Mouse (Mus musculus): Measurements from ENCODE around the gene Agtpbp1. TPM values are rescaled to one million over a fixed set of nuclear protein-coding genes. Genes with fewer than 3 reads are reported as not detected.

The Agtpbp1 gene
- polyA plus RNA-seq (2016; fragmentation: Nextera tagmentation; extraction: Ambion mirVana), result 13.2 and 14.9 TPM in 2 replicates

DNA sequence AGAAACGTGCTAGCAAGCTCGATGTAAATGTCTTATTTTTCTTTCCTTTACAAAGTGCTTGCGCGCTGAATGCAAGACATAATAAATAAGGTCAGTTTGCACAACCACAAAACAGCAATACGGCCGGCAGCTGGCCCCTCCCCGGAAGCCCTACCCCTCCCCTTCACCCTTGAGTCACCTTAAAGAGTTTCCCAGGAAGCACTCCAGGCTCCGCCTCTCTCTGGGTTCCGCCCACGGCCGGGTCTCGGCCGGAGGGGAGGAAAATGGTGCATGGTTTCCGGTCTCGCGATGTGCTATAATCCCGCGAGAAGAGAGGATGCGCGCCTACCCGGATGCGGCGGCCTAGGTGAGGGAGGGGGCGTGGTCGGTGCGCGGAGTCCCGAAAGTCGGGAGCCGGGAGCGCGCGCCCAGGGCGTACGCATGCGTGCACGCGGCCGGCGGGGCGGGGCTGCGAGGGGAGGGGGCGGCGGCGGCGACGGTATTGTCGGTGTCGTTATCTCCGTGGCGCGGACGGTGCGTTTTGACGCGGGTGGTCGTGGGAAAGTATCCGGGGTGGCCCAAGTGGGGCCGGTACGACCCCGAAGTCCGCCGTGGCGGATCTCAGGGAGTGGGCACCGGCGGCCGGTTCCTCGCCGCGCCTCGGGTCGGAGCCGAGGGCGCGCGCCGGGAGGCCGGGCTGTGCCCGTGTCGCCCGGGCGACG, at the start of gene Agtpbp1, which contains the start of gene Naa35:
Gene Agtpbp1, minus strand, starts transcription at position 281 of the 701 bp plus-strand sequence.
Gene Naa35, plus strand, starts transcription at position 313 of the 701 bp plus-strand sequence.
- Histone ChIP-seq H3K27me3 (replicated peaks) (no peaks in the 10 kb centered on the region), H3K36me3 (peaks cover 25% of the 10 kb centered on the region), H3K4me3 (peak within 1 kb of the TSS; percentile 78), H3K4me1 (replicated peaks) (peaks cover 20% of the 10 kb centered on the region), H3K27ac (ENCODE audit: poor library complexity, severe bottlenecking) (peak within 1 kb of the TSS; percentile 74), H3K9me3 (replicated peaks) (0 out of 2 replicates have a peak, but pooled peaks cover 3% of the 10 kb centered on the region), H3K4me2 (peak within 1 kb of the TSS; percentile 84), H3K9ac (peak within 1 kb of the TSS; percentile 87)
- WGBS, result under 1% methylated on average over 83 of the region's 83 CpGs
- peak; percentile 98 for ATAC-seq (ENCODE audit: insufficient number of reproducible peaks, low FRiP score)

DNA sequence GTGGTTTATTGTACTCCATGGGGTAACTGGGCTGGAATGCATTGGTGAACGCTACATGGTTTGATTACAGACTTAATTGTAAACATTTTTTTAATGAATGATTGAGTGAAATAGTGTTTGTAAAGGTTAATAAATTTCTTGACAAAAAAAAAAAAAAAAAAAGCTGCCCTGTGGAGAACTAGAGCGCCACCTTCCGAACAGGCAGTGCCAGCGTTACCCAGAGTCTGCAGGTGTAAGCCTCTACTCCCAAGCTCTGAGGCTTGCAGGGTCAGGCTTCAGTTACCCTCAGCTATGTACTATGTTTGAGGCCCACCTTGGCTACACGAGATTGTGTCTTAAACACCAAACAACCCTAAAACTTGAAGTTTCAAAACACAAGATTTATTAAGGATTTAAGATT, 49.6 kb upstream of the Agtpbp1 start:
- no peak overlapping the region for H3K9ac ChIP-seq
- no peak for ATAC-seq (ENCODE audit: insufficient number of reproducible peaks, low FRiP score)
- WGBS, result 69% methylated on average over 5 of the region's 5 CpGs
- no peak overlapping the region for H3K4me3 ChIP-seq
- peaks cover 9% of the 10 kb centered on the region for H3K4me1 ChIP-seq (replicated peaks)
- no peak overlapping the region for H3K4me2 ChIP-seq
- peaks cover 86% of the 10 kb centered on the region for H3K36me3 ChIP-seq
- H3K27me3 ChIP-seq (replicated peaks), result no peaks in the 10 kb centered on the region
- H3K27ac ChIP-seq (ENCODE audit: poor library complexity, severe bottlenecking), result no peak overlapping the region
- no peaks in the 10 kb centered on the region for H3K9me3 ChIP-seq (replicated peaks)

GRCm38 (mm10) chr13:59626739-59627138, 41.7 kb upstream of the Agtpbp1 start:
- ATAC-seq (ENCODE audit: insufficient number of reproducible peaks, low FRiP score), result no peak
- Histone ChIP-seq H3K36me3 (peaks cover 65% of the 10 kb centered on the region), H3K4me2 (no peak overlapping the region), H3K4me3 (no peak overlapping the region), H3K27me3 (replicated peaks) (no peaks in the 10 kb centered on the region), H3K9me3 (replicated peaks) (no peaks in the 10 kb centered on the region), H3K9ac (no peak overlapping the region), H3K27ac (ENCODE audit: poor library complexity, severe bottlenecking) (peak overlapping the region; percentile 60; the same call in 1 of the 2 replicates), H3K4me1 (replicated peaks) (peaks cover 18% of the 10 kb centered on the region)
- 72% methylated on average over 7 of the region's 7 CpGs for WGBS

DNA sequence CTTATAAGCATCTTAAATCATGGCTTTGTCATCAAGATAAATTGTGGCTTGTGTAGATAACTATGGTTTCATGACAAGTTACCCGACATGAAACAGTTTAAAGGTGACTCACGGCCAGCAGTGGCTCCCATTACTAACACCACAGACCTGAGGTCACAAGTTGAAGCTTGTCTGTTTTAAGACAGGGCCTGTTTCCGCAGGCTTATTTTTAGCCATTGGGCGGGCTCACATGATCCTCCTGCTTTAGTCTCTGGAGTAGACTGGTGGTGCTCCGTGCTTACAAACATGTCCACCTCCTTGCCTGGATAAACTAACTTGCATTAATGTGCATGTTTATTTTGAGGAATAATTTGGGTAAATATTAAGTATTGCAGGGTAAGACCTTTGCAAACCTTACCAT, 39.9 kb upstream of the Agtpbp1 start:
- Histone ChIP-seq H3K9ac (no peak overlapping the region), H3K9me3 (replicated peaks) (no peaks in the 10 kb centered on the region), H3K4me1 (replicated peaks) (peaks cover 18% of the 10 kb centered on the region), H3K36me3 (peaks cover 63% of the 10 kb centered on the region), H3K4me3 (no peak overlapping the region), H3K27ac (ENCODE audit: poor library complexity, severe bottlenecking) (peak overlapping the region; percentile 81), H3K4me2 (no peak overlapping the region), H3K27me3 (replicated peaks) (no peaks in the 10 kb centered on the region)
- 33% methylated on average over 5 of the region's 5 CpGs for WGBS
- ATAC-seq (ENCODE audit: insufficient number of reproducible peaks, low FRiP score), result peak; percentile 73

GRCm38 (mm10) chr13:59624389-59624788, 39.4 kb upstream of the Agtpbp1 start:
- H3K36me3 ChIP-seq, result peaks cover 60% of the 10 kb centered on the region
- H3K27ac ChIP-seq (ENCODE audit: poor library complexity, severe bottlenecking), result peak overlapping the region; percentile 75
- no peak overlapping the region for H3K9ac ChIP-seq
- no peak overlapping the region for H3K4me2 ChIP-seq
- no peaks in the 10 kb centered on the region for H3K27me3 ChIP-seq (replicated peaks)
- no peaks in the 10 kb centered on the region for H3K9me3 ChIP-seq (replicated peaks)
- ATAC-seq (ENCODE audit: insufficient number of reproducible peaks, low FRiP score), result no peak
- WGBS, result 43% methylated on average over 3 of the region's 3 CpGs
- H3K4me3 ChIP-seq, result no peak overlapping the region
- peaks cover 18% of the 10 kb centered on the region for H3K4me1 ChIP-seq (replicated peaks)

- 83% methylated on average over 7 of the region's 7 CpGs for WGBS
- Histone ChIP-seq H3K9ac (no peak overlapping the region), H3K4me2 (no peak overlapping the region), H3K9me3 (replicated peaks) (no peaks in the 10 kb centered on the region), H3K27ac (ENCODE audit: poor library complexity, severe bottlenecking) (no peak overlapping the region), H3K36me3 (peaks cover 60% of the 10 kb centered on the region), H3K4me1 (replicated peaks) (peaks cover 18% of the 10 kb centered on the region), H3K27me3 (replicated peaks) (no peaks in the 10 kb centered on the region), H3K4me3 (no peak overlapping the region)
- ATAC-seq (ENCODE audit: insufficient number of reproducible peaks, low FRiP score), result no peak
These were observed 36.8 kb upstream of the Agtpbp1 start for GRCm38 (mm10) chr13:59621643-59622489.

DNA sequence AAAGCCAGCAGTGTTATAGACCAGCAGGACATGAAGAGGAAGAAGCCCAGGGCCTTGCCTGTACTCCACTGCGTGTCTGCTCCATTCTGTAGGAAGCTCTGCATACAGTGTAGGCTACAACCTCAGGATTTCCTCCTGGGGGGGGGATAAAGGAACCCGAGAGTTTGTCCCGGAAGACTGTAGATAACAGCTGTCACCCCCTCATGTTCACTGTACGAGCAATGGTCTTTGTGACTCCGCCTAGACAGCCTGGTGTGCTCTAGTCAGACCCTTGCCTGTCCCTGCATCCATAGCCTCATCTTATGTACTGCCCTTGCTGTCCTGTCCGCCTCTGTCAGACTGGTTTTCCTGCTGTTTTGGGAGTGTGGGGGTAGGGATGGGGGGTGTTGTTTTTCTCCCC, 33.4 kb upstream of the Agtpbp1 start:
- 59% methylated on average over 6 of the region's 6 CpGs for WGBS
- Histone ChIP-seq H3K4me3 (no peak overlapping the region), H3K4me1 (replicated peaks) (no peaks in the 10 kb centered on the region), H3K4me2 (no peak overlapping the region), H3K9me3 (replicated peaks) (no peaks in the 10 kb centered on the region), H3K27ac (ENCODE audit: poor library complexity, severe bottlenecking) (no peak overlapping the region), H3K27me3 (replicated peaks) (no peaks in the 10 kb centered on the region), H3K36me3 (peaks cover 66% of the 10 kb centered on the region), H3K9ac (no peak overlapping the region)
- ATAC-seq (ENCODE audit: insufficient number of reproducible peaks, low FRiP score), result 0 out of 2 replicates have a peak, but pooled peaks have one; percentile 39

DNA sequence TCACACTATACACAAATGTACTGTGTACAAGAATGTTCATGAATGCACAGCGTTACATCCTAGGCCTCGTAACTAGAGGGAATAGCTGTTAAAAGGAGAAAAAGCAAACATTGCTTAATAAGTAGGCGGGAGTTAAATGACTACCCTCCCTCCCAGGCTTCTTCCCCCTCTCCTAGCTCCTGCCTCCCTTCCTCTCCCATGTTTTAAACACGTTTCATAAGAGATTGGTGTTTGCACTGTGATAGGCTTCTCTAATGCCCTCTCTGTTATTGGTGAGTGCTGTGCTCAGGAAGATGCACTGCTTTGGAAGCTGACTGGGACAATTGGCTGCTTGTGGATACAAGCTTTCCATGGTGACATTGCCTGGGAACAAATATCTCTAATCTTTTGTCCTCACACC, 30.5 kb upstream of the Agtpbp1 start:
- Histone ChIP-seq H3K9ac (no peak overlapping the region), H3K4me3 (no peak overlapping the region), H3K4me1 (replicated peaks) (peaks cover 3% of the 10 kb centered on the region; the same call in 1 of the 2 replicates), H3K9me3 (replicated peaks) (no peaks in the 10 kb centered on the region), H3K4me2 (no peak overlapping the region), H3K27me3 (replicated peaks) (no peaks in the 10 kb centered on the region), H3K36me3 (peaks cover 64% of the 10 kb centered on the region), H3K27ac (ENCODE audit: poor library complexity, severe bottlenecking) (no peak overlapping the region)
- no peak for ATAC-seq (ENCODE audit: insufficient number of reproducible peaks, low FRiP score)
- 84% methylated on average over 4 of the region's 4 CpGs for WGBS

DNA sequence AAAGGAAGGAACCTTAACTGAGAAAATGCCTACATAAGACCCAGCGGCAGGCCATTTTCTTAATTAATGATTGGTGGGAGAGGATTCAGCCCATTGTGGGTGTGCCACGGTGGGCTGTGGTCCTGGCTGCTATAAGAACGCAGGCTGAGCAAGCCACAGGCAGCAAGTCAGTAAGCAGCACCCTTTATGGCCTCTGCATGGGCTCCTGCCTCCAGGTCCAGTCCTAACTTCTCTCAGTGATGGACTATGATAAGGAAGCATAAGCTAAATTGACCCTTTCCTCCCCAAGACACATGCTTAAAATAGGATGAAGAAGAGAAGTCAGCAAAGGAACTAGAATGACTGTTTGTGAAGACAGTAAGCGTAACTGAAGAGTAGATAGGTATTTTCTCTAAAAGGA, 30.1 kb upstream of the Agtpbp1 start:
- peaks cover 6% of the 10 kb centered on the region; the same call in 1 of the 2 replicates for H3K4me1 ChIP-seq (replicated peaks)
- no peak overlapping the region for H3K4me2 ChIP-seq
- no peak overlapping the region for H3K27ac ChIP-seq (ENCODE audit: poor library complexity, severe bottlenecking)
- no peaks in the 10 kb centered on the region for H3K9me3 ChIP-seq (replicated peaks)
- ATAC-seq (ENCODE audit: insufficient number of reproducible peaks, low FRiP score), result no peak
- H3K4me3 ChIP-seq, result no peak overlapping the region
- H3K27me3 ChIP-seq (replicated peaks), result no peaks in the 10 kb centered on the region
- WGBS, result 90% methylated on average over 4 of the region's 4 CpGs
- peaks cover 64% of the 10 kb centered on the region for H3K36me3 ChIP-seq
- H3K9ac ChIP-seq, result no peak overlapping the region

- Histone ChIP-seq H3K4me1 (replicated peaks) (peaks cover 6% of the 10 kb centered on the region; the same call in 1 of the 2 replicates), H3K4me3 (no peak overlapping the region), H3K4me2 (no peak overlapping the region), H3K9me3 (replicated peaks) (no peaks in the 10 kb centered on the region), H3K9ac (no peak overlapping the region), H3K27ac (ENCODE audit: poor library complexity, severe bottlenecking) (no peak overlapping the region), H3K27me3 (replicated peaks) (no peaks in the 10 kb centered on the region), H3K36me3 (peaks cover 67% of the 10 kb centered on the region)
- 53% methylated on average over 4 of the region's 4 CpGs for whole genome bisulfite sequencing
- ATAC-seq (ENCODE audit: insufficient number of reproducible peaks, low FRiP score), result no peak
These were observed 28.8 kb upstream of the Agtpbp1 start for GRCm38 (mm10) chr13:59613868-59614267.

- H3K9ac ChIP-seq, result no peak overlapping the region
- no peaks in the 10 kb centered on the region for H3K27me3 ChIP-seq (replicated peaks)
- H3K4me1 ChIP-seq (replicated peaks), result peaks cover 6% of the 10 kb centered on the region; the same call in 1 of the 2 replicates
- ATAC-seq (ENCODE audit: insufficient number of reproducible peaks, low FRiP score), result no peak
- H3K36me3 ChIP-seq, result peaks cover 74% of the 10 kb centered on the region
- no peaks in the 10 kb centered on the region for H3K9me3 ChIP-seq (replicated peaks)
- WGBS, result 67% methylated on average over 2 of the region's 2 CpGs
- peak overlapping the region; percentile 78 for H3K27ac ChIP-seq (ENCODE audit: poor library complexity, severe bottlenecking)
- no peak overlapping the region for H3K4me2 ChIP-seq
- no peak overlapping the region for H3K4me3 ChIP-seq
These were observed 25.4 kb upstream of the Agtpbp1 start for GRCm38 (mm10) chr13:59610437-59610836.

All from heart, embryonic 12.5 days (tissue).